Mouse (Mus musculus): ENCODE measurements at regions not wholly inside any gene's neighbourhood (a gene's known extent, or its start where the extent isn't known, plus 50 kb on each side); places are given as distances from the start of the nearest gene placed in this dataset.
"Not testable (repeated sequence)": the region's sequence is repeated elsewhere in the genome, so short reads cannot be mapped to it uniquely, and the experiment has no call there.

GRCm38 (mm10) chrX:15322207-15322839, 1111.4 kb downstream of the H2al1n start:
- peak; percentile 1 for DNase-seq

GRCm38 (mm10) chrX:15322958-15323357, 1112.0 kb downstream of the H2al1n start:
- no peak for DNase-seq

GRCm38 (mm10) chrX:15365135-15365534, 1154.2 kb downstream of the H2al1n start:
- not testable (repeated sequence) for DNase-seq
